Mouse (Mus musculus) testis, adult 2 months (tissue): ENCODE data around the gene Sec24b.

Source experiments
- CTCF ChIP-seq: fragments of 200-500 bp; IDR thresholded peaks from 2 replicates; pipeline ENCODE4 v1.5.1; 2012; ENCODE audit warnings: low read depth, mild to moderate bottlenecking, inconsistent platforms, low read length, moderate library complexity; ENCODE audit not compliant: control insufficient read depth, insufficient read depth, insufficient replicate concordance
- POLR2A ChIP-seq: fragments of 200-500 bp; IDR thresholded peaks from 2 replicates; pipeline ENCODE4 v1.6.1; 2012; ENCODE audit warnings: low read depth, mild to moderate bottlenecking, inconsistent platforms, low read length, moderate library complexity; ENCODE audit not compliant: control insufficient read depth

DNA sequence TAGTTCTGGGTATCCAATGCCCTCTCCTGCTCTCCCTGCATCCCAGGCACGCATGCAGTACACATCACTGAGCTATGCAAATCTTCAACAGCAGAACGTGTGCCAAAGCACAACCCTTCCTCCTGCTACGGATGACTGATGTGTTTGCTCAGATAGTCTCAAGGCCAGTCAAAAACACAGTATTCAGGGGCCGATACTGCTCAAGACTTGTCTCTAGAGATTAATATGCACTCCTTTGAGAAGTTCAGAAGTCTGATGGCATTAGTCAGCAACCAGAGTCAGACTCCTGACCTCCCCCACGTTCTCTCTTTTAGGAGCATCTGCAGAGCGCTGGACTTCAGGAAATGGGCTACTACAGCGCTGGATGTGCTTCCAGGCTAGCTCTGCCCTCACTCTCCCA is 63.4 kb downstream of the Sec24b start:
- TF ChIP-seq POLR2A = no peak
- no peak for TF ChIP-seq CTCF
